Mouse (Mus musculus): ENCODE results near the gene Sdc3.

Sdc3 gene

GRCm38 (mm10) chr4:130873440-130873839, 81.1 kb downstream of the Sdc3 start:
- in situ Hi-C loops (cut with MboI, MseI): no loop called here

- in situ Hi-C loops (cut with MboI, MseI): no loop called here
Observed at GRCm38 (mm10) chr4:130874601-130875000, 82.3 kb downstream of the Sdc3 start.
